Mouse (Mus musculus) ES-CJ7 (cell line): ENCODE data around the gene Kcnq2.
A peak's percentile ranks its signal among the peaks of the same experiment; 100 is the strongest.

Experiments used
- DNase-seq: peaks from one replicate; pipeline ENCODE4 v3.0.0; 2011; ENCODE audit warnings: low read depth, low spot score

Kcnq2 gene

GRCm38 (mm10) chr2:181134591-181135445, at the start of gene Kcnq2:
Gene Kcnq2, minus strand, starts transcription at chr2:181135300.
- DNase-seq = peak; percentile 37

GRCm38 (mm10) chr2:181180898-181181297, 45.8 kb upstream of the Kcnq2 start:
- DNase-seq = no peak

- DNase-seq = no peak
These were observed 43.4 kb upstream of the Kcnq2 start for GRCm38 (mm10) chr2:181178471-181178870.

- no peak for DNase-seq
These were observed 42.9 kb upstream of the Kcnq2 start for GRCm38 (mm10) chr2:181178015-181178414.

GRCm38 (mm10) chr2:181174646-181175045, 39.5 kb upstream of the Kcnq2 start:
- no peak for DNase-seq

- no peak for DNase-seq
These were observed 31.4 kb upstream of the Kcnq2 start for GRCm38 (mm10) chr2:181166469-181166868.

- DNase-seq = no peak
These were observed 25.7 kb upstream of the Kcnq2 start for GRCm38 (mm10) chr2:181160821-181161220.

GRCm38 (mm10) chr2:181159771-181160170, 24.7 kb upstream of the Kcnq2 start:
- DNase-seq = peak; percentile 48

GRCm38 (mm10) chr2:181159091-181159514, 24.0 kb upstream of the Kcnq2 start:
- no peak for DNase-seq

GRCm38 (mm10) chr2:181158471-181158870, 23.4 kb upstream of the Kcnq2 start:
- DNase-seq = no peak

GRCm38 (mm10) chr2:181157716-181158302, 22.7 kb upstream of the Kcnq2 start:
- no peak for DNase-seq

GRCm38 (mm10) chr2:181157180-181157579, 22.1 kb upstream of the Kcnq2 start:
- DNase-seq = no peak

GRCm38 (mm10) chr2:181156248-181157121, 21.4 kb upstream of the Kcnq2 start, which contains the start of gene Eef1a2:
Gene Eef1a2, minus strand, starts transcription at chr2:181157014.
- no peak for DNase-seq

GRCm38 (mm10) chr2:181155801-181156200, 20.7 kb upstream of the Kcnq2 start:
- DNase-seq = no peak

GRCm38 (mm10) chr2:181154831-181155415, 19.8 kb upstream of the Kcnq2 start:
- DNase-seq = no peak

- DNase-seq = no peak
These were observed 19.3 kb upstream of the Kcnq2 start for GRCm38 (mm10) chr2:181154361-181154760.

GRCm38 (mm10) chr2:181153837-181154236, 18.7 kb upstream of the Kcnq2 start:
- peak; percentile 56 for DNase-seq

- no peak for DNase-seq
These were observed 18.0 kb upstream of the Kcnq2 start for GRCm38 (mm10) chr2:181153131-181153530.

- no peak for DNase-seq
These were observed 17.6 kb upstream of the Kcnq2 start for GRCm38 (mm10) chr2:181152701-181153100.

GRCm38 (mm10) chr2:181150281-181150680, 15.2 kb upstream of the Kcnq2 start:
- DNase-seq = no peak

- DNase-seq = no peak
These were observed 13.3 kb upstream of the Kcnq2 start for GRCm38 (mm10) chr2:181148318-181148955.
